In the genomic region with DNA sequence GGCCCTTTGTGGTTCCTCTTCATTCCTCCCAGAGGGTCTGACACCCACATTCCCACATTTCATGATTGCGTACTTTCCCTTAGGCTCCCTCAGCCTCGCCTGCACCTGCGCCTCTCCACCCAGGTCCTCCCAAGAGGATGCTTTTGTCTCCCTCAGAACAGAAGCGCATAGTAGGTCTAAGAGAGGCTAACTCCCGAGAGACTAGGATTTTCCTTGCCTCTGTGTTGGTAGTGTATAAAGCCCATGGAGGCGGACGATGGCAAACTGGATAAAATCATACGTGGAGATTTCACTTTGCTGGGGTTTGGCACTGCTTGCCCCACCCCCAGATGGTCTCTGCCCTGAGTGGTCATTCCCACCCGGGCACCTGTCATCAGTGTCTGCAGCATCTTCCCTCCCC, we compare ENCODE assay signal across 30 mouse cellular contexts.
"Had no signal": no experiment of that assay in that cellular context is flagged by ENCODE, and none has a peak within 500 bp of the region (broad histone marks: within the 10 kb centered on the region; RNA-seq: fewer than 3 reads in every experiment).

No protein-coding gene starts in this region.

- H3K4me2 ChIP-seq: limb, embryonic 12.5 days; limb, embryonic 13.5 days; limb, embryonic 15.5 days; liver, embryonic 11.5 days; liver, embryonic 12.5 days; liver, embryonic 13.5 days; liver, embryonic 15.5 days; lung, embryonic 14.5 days; lung, embryonic 15.5 days; midbrain, embryonic 11.5 days; midbrain, embryonic 12.5 days; midbrain, embryonic 13.5 days; midbrain, embryonic 15.5 days; neural tube, embryonic 12.5 days had no signal

- H3K27ac ChIP-seq: limb, embryonic 13.5 days; limb, embryonic 15.5 days; liver, embryonic 12.5 days; liver, embryonic 13.5 days; liver, embryonic 14.5 days; liver, embryonic 15.5 days; lung, embryonic 15.5 days; macrophage; midbrain, embryonic 10.5 days; midbrain, embryonic 12.5 days; midbrain, embryonic 13.5 days; midbrain, embryonic 15.5 days; neural tube, embryonic 12.5 days had no signal

- H3K27me3 ChIP-seq: limb, embryonic 12.5 days; limb, embryonic 13.5 days; limb, embryonic 15.5 days; liver, embryonic 12.5 days; liver, embryonic 13.5 days; liver, embryonic 15.5 days; lung, embryonic 15.5 days; midbrain, embryonic 12.5 days; midbrain, embryonic 13.5 days; midbrain, embryonic 15.5 days; neural tube, embryonic 12.5 days had no signal

- H3K9ac ChIP-seq: limb, embryonic 12.5 days; limb, embryonic 13.5 days; limb, embryonic 15.5 days; liver, embryonic 12.5 days; liver, embryonic 13.5 days; liver, embryonic 14.5 days; liver, embryonic 15.5 days; liver, postnatal 0 days; lung, embryonic 14.5 days; lung, embryonic 15.5 days; midbrain, embryonic 12.5 days; midbrain, embryonic 13.5 days; midbrain, embryonic 15.5 days; neural tube, embryonic 12.5 days had no signal

- H3K36me3 ChIP-seq: limb, embryonic 10.5 days; limb, embryonic 12.5 days; limb, embryonic 13.5 days; limb, embryonic 15.5 days; liver, embryonic 12.5 days; liver, embryonic 13.5 days; liver, embryonic 15.5 days; lung, embryonic 15.5 days; midbrain, embryonic 10.5 days; midbrain, embryonic 12.5 days; midbrain, embryonic 13.5 days; midbrain, embryonic 15.5 days; neural tube, embryonic 12.5 days had no signal

- DNase-seq: left cerebral cortex, postnatal 4 days; liver; liver, embryonic 13.5 days; liver, postnatal 0 days; lung, adult 18-20 months; lung, adult 2 months; lung, embryonic 14.5 days; lung, postnatal 10 days; lung, postnatal 14 days; lung, postnatal 36 days; lung, postnatal 4 days; midbrain, embryonic 14.5 days had no signal

- H3K4me1 ChIP-seq: midbrain, embryonic 10.5 days; midbrain, embryonic 12.5 days; midbrain, embryonic 13.5 days; midbrain, embryonic 15.5 days; neural tube, embryonic 12.5 days had no signal

- H3K9me3 ChIP-seq: limb, embryonic 10.5 days; limb, embryonic 12.5 days; limb, embryonic 13.5 days; limb, embryonic 15.5 days; liver, embryonic 12.5 days; liver, embryonic 13.5 days; liver, embryonic 15.5 days; lung, embryonic 15.5 days; midbrain, embryonic 10.5 days; midbrain, embryonic 12.5 days; midbrain, embryonic 13.5 days; midbrain, embryonic 15.5 days; neural tube, embryonic 12.5 days had no signal

- H3K4me3 ChIP-seq: limb, embryonic 10.5 days; limb, embryonic 12.5 days; limb, embryonic 13.5 days; limb, embryonic 15.5 days; liver, embryonic 12.5 days; liver, embryonic 13.5 days; liver, embryonic 15.5 days; lung, embryonic 15.5 days; megakaryocyte, embryonic 14.5 days; midbrain, embryonic 10.5 days; midbrain, embryonic 12.5 days; midbrain, embryonic 13.5 days; midbrain, embryonic 15.5 days; myocyte; neural tube, embryonic 12.5 days had no signal
